ENCODE assay signal across 27 mouse cellular contexts in genomic region chr4:32869370-32869769, GRCm38 (mm10).
A peak's percentile ranks its signal among the peaks of the same experiment; 100 is the strongest.
DNase-seq lines count a peak whose midpoint lies in the region; ATAC-seq and TF ChIP-seq lines count a peak whose summit lies in the region.
"Had no signal": no experiment of that assay in that cellular context is flagged by ENCODE, and none has a peak within 500 bp of the region (broad histone marks: within the 10 kb centered on the region; RNA-seq: fewer than 3 reads in every experiment).

No protein-coding gene starts in this region.

- peaks cover 20% of the 10 kb centered on the region for H3K27me3 ChIP-seq in heart, embryonic 12.5 days (replicated peaks)
- peaks cover 32% of the 10 kb centered on the region for H3K27me3 ChIP-seq in liver, embryonic 12.5 days (replicated peaks)
- H3K27me3 ChIP-seq in liver, embryonic 11.5 days (replicated peaks; ENCODE audit: control insufficient read depth, insufficient read depth, low read length): peaks cover 5% of the 10 kb centered on the region
- no peaks in the 10 kb centered on the region for H3K27me3 ChIP-seq in liver, postnatal 0 days (ENCODE audit: insufficient read depth, low read length)
- H3K27me3 ChIP-seq: CH12.LX; midbrain, embryonic 15.5 days had no signal

- no peak overlapping the region for H3K27ac ChIP-seq in heart, embryonic 12.5 days (ENCODE audit: poor library complexity, severe bottlenecking)
- no peak overlapping the region for H3K27ac ChIP-seq in liver, embryonic 12.5 days
- H3K27ac ChIP-seq in liver, embryonic 11.5 days (ENCODE audit: low read depth, low read length): no peak overlapping the region
- no peak overlapping the region for H3K27ac ChIP-seq in liver, postnatal 0 days (ENCODE audit: low read depth)
- H3K27ac ChIP-seq: embryonic facial prominence, embryonic 10.5 days; forebrain, embryonic 10.5 days; heart, embryonic 10.5 days; hindbrain, postnatal 0 days; layer of hippocampus, adult 2 months; lung, embryonic 15.5 days; midbrain, embryonic 15.5 days; stomach, embryonic 15.5 days had no signal

- 29% methylated on average over 9 of the region's 9 CpGs for WGBS in heart, embryonic 12.5 days
- 33% methylated on average over 9 of the region's 9 CpGs for WGBS in liver, embryonic 12.5 days (ENCODE audit: insufficient replicate concordance)
- WGBS in liver, embryonic 11.5 days: 47% methylated on average over 9 of the region's 9 CpGs
- WGBS in liver, postnatal 0 days (ENCODE audit: insufficient replicate concordance): 40% methylated on average over 9 of the region's 9 CpGs

- ATAC-seq in heart, embryonic 12.5 days (ENCODE audit: insufficient number of reproducible peaks, low FRiP score): 0 out of 2 replicates have a peak, but pooled peaks have one; percentile 51
- ATAC-seq in liver, embryonic 12.5 days: peak; percentile 40; the same call in 1 of the 2 replicates
- no peak for ATAC-seq in liver, embryonic 11.5 days (replicated peaks; ENCODE audit: low FRiP score)
- ATAC-seq in erythroblast, adult 5-6 weeks (replicated peaks; ENCODE audit: low FRiP score, poor library complexity, severe bottlenecking): peak; percentile 41; the same call in 1 of the 2 replicates
- no peak for ATAC-seq in liver, postnatal 0 days
- ATAC-seq: hindbrain, postnatal 0 days; intestine, postnatal 0 days; midbrain, embryonic 15.5 days had no signal

- no peak for TF ChIP-seq EP300 in liver, postnatal 0 days (IDR thresholded peaks at IDR 0.05; ENCODE audit: low read depth)

- TF ChIP-seq CTCF in liver, postnatal 0 days (IDR thresholded peaks at IDR 0.05; ENCODE audit: low read depth): no peak

- H3K4me2 ChIP-seq in heart, embryonic 12.5 days: peak overlapping the region; percentile 54
- H3K4me2 ChIP-seq in liver, embryonic 12.5 days: peak overlapping the region; percentile 49
- no peak overlapping the region; the same call in 1 of the 2 replicates for H3K4me2 ChIP-seq in liver, embryonic 11.5 days
- 0 out of 2 replicates have a peak overlapping the region, but pooled peaks have one; percentile 51 for H3K4me2 ChIP-seq in liver, postnatal 0 days (ENCODE audit: low read depth, low read length)
- H3K4me2 ChIP-seq: lung, embryonic 15.5 days; midbrain, embryonic 15.5 days; stomach, embryonic 15.5 days had no signal

- no peaks in the 10 kb centered on the region for H3K36me3 ChIP-seq in heart, embryonic 12.5 days
- no peaks in the 10 kb centered on the region for H3K36me3 ChIP-seq in liver, embryonic 12.5 days
- no peaks in the 10 kb centered on the region for H3K36me3 ChIP-seq in liver, embryonic 11.5 days (ENCODE audit: control insufficient read depth, insufficient read depth, low read length)
- H3K36me3 ChIP-seq in liver, postnatal 0 days (replicated peaks; ENCODE audit: insufficient read depth, low read length): no peaks in the 10 kb centered on the region
- H3K36me3 ChIP-seq: embryonic facial prominence, embryonic 10.5 days; forebrain, embryonic 10.5 days; heart, embryonic 10.5 days; lung, embryonic 15.5 days; midbrain, embryonic 15.5 days; stomach, embryonic 15.5 days had no signal

- no peak for DNase-seq in heart, adult 18-20 months
- DNase-seq in liver, embryonic 11.5 days (ENCODE audit: low spot score): no peak
- no peak for DNase-seq in liver, postnatal 0 days
- no peak for DNase-seq in right cerebral cortex, postnatal 25 days
- DNase-seq: adrenal gland, adult 2 months; cerebellum, adult 11 months; cerebellum, postnatal 10 days; gastrocnemius, postnatal 36 days; kidney, postnatal 25 days; layer of hippocampus, postnatal 36 days; lung, postnatal 36 days; right cerebral cortex, postnatal 4 days had no signal

- peaks cover 25% of the 10 kb centered on the region for H3K4me1 ChIP-seq in heart, embryonic 12.5 days (replicated peaks)
- peaks cover 43% of the 10 kb centered on the region for H3K4me1 ChIP-seq in liver, embryonic 12.5 days
- H3K4me1 ChIP-seq in liver, embryonic 11.5 days (replicated peaks; ENCODE audit: control insufficient read depth, insufficient read depth, low read length): peaks cover 13% of the 10 kb centered on the region
- H3K4me1 ChIP-seq in liver, postnatal 0 days (ENCODE audit: insufficient read depth): peaks cover 15% of the 10 kb centered on the region
- H3K4me1 ChIP-seq: lung, embryonic 15.5 days; stomach, embryonic 15.5 days had no signal

- H3K9ac ChIP-seq in heart, embryonic 12.5 days: no peak overlapping the region
- H3K9ac ChIP-seq in liver, embryonic 12.5 days: peak overlapping the region; percentile 18; the same call in 1 of the 2 replicates
- no peak overlapping the region for H3K9ac ChIP-seq in liver, embryonic 11.5 days (ENCODE audit: low read depth, low read length)
- H3K9ac ChIP-seq in liver, postnatal 0 days (replicated peaks): no peak overlapping the region
- H3K9ac ChIP-seq: lung, embryonic 15.5 days; midbrain, embryonic 15.5 days; stomach, embryonic 15.5 days had no signal

- H3K4me3 ChIP-seq in heart, embryonic 12.5 days: no peak overlapping the region
- no peak overlapping the region for H3K4me3 ChIP-seq in liver, embryonic 12.5 days
- no peak overlapping the region for H3K4me3 ChIP-seq in liver, embryonic 11.5 days (ENCODE audit: low read depth, low read length)
- H3K4me3 ChIP-seq in liver, postnatal 0 days (ENCODE audit: low read depth, low read length): no peak overlapping the region
- H3K4me3 ChIP-seq: embryonic facial prominence, embryonic 10.5 days; forebrain, embryonic 10.5 days; layer of hippocampus, adult 2 months; lung, embryonic 15.5 days; megakaryocyte, embryonic 14.5 days; midbrain, embryonic 15.5 days; myocyte; stomach, embryonic 15.5 days had no signal

- no peaks in the 10 kb centered on the region for H3K9me3 ChIP-seq in heart, embryonic 12.5 days (replicated peaks)
- no peaks in the 10 kb centered on the region for H3K9me3 ChIP-seq in liver, embryonic 12.5 days (replicated peaks)
- H3K9me3 ChIP-seq in liver, embryonic 11.5 days (ENCODE audit: control insufficient read depth, low read length): no peaks in the 10 kb centered on the region
- H3K9me3 ChIP-seq in liver, postnatal 0 days (ENCODE audit: low read length): no peaks in the 10 kb centered on the region
- H3K9me3 ChIP-seq: embryonic facial prominence, embryonic 10.5 days; forebrain, embryonic 10.5 days; heart, embryonic 10.5 days; lung, embryonic 15.5 days; megakaryocyte, embryonic 14.5 days; midbrain, embryonic 15.5 days; stomach, embryonic 15.5 days had no signal

Comparison
In these comparisons a context has a peak if more than half of its experiments do, and no peak if none do; other contexts are left out.
1. ATAC-seq: peak in heart, embryonic 12.5 days (single experiment), liver, embryonic 12.5 days (single experiment) and erythroblast, adult 5-6 weeks (single experiment); none in liver, embryonic 11.5 days (single experiment) and liver, postnatal 0 days (single experiment).